Mouse (Mus musculus) brown adipose tissue, adult 24 weeks (tissue): Measurements from ENCODE around the gene Esrrg. TPM values are rescaled to one million over a fixed set of nuclear protein-coding genes. Genes with fewer than 3 reads are reported as not detected.

Experiments
- H3K27ac ChIP-seq: fragments of 200-500 bp; replicated peaks from 2 replicates; pipeline ENCODE4 v1.5.1; 2012; ENCODE audit warnings: low read depth, mild to moderate bottlenecking, low read length
- H3K4me1 ChIP-seq: fragments of 200-500 bp; 2 replicates; pipeline ENCODE4 v1.6.1; 2012; ENCODE audit warnings: low read length, mixed read lengths; ENCODE audit not compliant: control insufficient read depth, insufficient read depth, insufficient read length
- H3K4me3 ChIP-seq: fragments of 200-500 bp; 2 replicates; pipeline ENCODE4 v1.5.1; 2012; ENCODE audit warnings: low read depth, mild to moderate bottlenecking, low read length, moderate library complexity; ENCODE audit not compliant: insufficient read depth
- polyA plus RNA-seq: library from polyadenylated mRNA; stranded (reverse); fragments of >200 nt; gene quantifications from 2 replicates; pipeline ENCODE4 v1.2.4, GENCODE M21; 2012; ENCODE audit not compliant: missing spikeins, insufficient read depth, insufficient read length

The Esrrg gene
- polyA plus RNA-seq, 1 experiment = 12.5 TPM

DNA sequence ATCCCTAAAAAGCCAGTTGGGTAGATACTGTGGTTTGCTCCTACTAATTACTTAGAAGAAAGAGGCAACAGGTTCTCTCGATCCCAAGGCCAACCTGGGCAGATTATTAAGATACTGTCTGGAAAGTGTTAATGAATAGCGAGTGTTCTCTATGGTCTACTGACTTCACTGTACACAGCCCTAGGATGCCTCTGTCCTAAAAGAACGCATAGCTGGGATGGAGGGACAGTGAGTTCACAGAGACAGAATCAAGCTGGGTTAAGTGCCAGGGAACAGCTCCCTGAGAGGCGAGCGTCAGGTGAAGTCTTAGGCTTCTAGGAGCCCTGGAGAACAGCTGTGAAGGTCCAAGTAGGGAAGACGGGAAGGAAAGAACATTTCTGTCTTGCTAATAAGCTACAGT, 450.4 kb downstream of the Esrrg start:
- H3K4me1 ChIP-seq = peaks cover 6% of the 10 kb centered on the region
- H3K27ac ChIP-seq = no peak overlapping the region
- no peak overlapping the region for H3K4me3 ChIP-seq

DNA sequence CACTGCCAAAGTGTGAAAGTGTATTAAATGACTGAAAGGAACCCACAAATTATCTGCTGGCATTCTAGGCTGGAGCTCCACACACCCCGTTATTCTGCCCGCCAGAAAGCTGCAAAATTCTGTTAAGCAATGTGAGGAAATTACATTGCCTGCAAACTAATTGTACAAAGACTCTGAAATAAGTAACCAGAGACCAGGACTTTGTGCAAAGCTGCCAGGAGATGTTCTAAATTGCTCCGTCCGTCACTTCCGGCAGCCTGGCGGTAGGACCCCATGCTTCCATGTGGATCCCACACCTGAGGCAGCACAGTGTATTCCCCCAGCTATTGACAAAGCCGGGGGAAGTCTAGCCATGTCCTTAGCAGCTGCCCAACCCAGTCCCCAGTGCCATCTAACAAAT, 451.9 kb downstream of the Esrrg start:
- Histone ChIP-seq H3K4me1 (peaks cover 6% of the 10 kb centered on the region), H3K4me3 (no peak overlapping the region), H3K27ac (no peak overlapping the region)

DNA sequence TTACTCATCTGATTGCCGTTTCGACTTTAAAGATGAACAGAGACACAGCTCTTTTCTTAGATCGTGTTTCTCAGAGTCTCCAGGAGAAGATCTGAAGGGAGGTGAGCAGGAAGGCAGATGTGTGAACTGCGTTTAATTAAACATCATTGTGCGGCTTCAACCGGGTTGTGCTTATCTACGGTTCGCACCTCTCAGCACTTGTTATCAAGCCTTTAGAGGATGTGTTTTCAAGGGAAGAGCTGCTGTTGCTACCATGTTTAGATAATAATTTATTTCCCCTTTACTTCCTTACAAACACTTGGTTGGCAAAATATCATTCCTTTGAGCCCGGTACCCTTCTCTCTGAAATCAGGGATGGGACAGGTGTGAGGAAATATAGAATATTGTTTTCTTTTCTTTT, 460.2 kb downstream of the Esrrg start:
- Histone ChIP-seq H3K27ac (no peak overlapping the region), H3K4me3 (no peak overlapping the region)

DNA sequence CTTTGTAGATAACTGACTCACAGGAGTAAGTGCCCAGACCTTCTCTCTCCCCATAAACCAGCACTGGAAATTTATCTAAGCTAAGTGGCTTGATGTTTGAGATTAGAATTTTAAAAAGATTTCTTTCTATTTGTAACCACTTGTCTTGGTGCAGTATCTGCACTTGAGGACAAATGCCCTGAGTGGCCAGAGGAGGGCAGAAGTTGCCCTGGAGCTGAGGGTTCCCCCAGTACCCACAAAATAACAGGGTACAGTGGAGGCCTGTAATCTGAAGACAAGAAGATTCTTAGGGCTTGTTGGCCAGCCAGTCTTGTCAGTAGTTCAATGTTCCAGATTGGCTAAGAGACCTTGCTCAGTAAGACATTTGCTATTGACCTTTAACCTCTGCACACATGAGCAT, 461.3 kb downstream of the Esrrg start:
- Histone ChIP-seq H3K27ac (no peak overlapping the region), H3K4me1 (no peaks in the 10 kb centered on the region), H3K4me3 (no peak overlapping the region)

More for the DNA sequence above, 460.2 kb downstream of the Esrrg start:
- no peaks in the 10 kb centered on the region for H3K4me1 ChIP-seq

DNA sequence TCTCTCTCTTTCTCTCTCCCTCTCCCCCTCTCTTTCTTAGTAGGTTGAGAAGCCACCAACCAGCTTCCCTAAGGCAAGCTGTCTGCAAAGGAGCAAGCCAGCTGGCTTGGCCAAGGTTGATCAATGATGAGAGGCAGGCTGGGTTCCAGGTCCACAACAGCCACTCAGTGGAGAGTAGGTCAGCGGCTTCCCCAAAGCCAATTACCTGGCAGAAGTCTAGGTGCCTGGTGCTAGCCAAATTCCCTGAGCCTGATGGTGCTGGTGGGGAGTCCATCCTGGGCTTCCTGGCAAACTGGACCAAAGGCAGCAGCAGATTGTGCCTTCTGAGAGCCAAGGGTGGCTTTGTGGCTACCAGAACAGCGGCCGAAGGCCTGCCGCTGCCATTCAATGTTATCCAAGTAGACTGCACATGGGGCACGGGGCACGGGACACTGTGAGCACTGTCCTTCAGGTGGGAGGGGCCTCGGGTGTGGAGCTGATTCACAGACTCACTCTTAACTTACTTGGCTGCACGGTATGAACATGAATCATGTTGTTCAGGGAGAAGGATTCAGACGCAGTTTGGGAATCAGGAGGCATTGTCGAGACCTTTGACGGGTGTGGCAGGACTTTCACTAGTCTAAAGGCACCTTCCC, 469.1 kb downstream of the Esrrg start:
- H3K4me1 ChIP-seq = no peaks in the 10 kb centered on the region; the same call in 1 of the 2 replicates
- H3K4me3 ChIP-seq = no peak overlapping the region
- peak overlapping the region; percentile 52; the same call in 1 of the 2 replicates for H3K27ac ChIP-seq

DNA sequence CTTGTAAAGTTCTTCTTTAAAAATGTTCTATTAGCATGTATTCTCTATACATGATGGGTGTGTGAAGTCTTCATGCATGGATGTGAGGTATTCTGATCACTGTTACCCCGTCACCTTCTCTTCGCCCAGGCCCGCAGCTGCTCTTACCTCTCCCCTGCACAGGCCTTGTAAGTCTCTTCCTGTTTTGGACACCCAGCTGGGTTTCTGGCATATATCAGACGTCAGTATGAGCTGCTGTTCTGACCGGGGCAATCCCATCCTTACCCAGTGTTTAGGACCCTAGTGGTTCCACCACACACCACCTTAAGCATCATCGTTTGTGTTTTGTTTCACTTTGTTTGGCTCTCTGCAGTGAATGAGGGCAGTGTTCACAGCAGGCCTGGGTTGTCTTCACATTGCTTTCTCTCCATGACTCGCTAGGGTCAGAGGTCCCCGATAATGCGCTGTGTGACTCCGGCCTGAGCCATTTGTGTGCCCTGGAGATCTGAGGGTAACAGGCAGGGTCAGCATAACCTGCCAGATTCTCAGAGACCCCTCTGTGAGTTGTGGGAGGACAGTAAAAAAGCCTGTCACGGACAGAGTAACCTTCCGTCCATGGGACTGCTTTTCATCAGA, 471.8 kb downstream of the Esrrg start:
- no peaks in the 10 kb centered on the region; the same call in 1 of the 2 replicates for H3K4me1 ChIP-seq
- no peak overlapping the region for H3K27ac ChIP-seq
- no peak overlapping the region for H3K4me3 ChIP-seq

DNA sequence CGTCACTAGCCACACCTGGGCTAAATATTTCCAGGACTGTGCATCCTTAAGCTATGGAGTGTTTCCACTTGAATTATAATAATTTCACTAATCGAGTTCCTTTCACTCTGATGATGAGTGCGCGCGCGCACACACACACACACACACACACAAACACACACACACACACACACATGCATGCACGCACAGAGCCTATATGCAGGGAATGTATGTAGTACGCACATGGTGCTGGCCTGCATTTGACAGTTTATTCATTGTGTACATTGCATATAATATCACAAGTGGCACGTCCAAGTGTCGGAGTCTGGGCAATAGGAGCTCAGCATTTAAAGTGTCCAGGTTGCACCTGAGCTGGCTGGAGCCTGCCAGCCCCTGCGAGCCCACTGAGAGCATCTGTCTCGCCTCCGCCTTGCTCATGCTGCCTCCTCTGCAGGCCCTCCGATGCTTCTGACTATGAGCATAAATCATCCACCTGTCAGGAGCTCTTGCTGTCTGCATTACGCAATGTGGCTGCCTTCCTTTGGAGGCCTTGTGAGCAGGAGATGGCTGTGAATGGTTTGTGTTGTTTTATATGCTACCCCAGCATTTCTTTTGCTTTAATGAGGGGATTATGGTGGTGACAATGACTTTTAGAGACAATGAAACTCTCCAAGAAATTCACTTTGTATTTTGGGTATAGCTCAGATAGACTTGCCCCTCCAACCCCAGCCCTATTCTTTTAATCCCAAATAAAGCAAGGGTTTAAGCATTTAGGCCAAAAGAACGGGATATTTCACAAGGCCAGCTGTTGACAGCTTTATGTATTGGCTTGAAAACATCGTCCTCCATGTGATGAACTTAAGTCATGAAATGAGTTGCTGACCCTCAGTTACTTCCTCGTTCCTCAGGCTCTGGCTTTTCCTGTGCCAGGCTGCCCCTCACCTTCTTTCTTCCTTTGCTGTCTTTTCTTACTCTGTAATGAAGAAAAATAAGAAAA, 474.4 kb downstream of the Esrrg start:
- H3K4me1 ChIP-seq = no peaks in the 10 kb centered on the region
- no peak overlapping the region for H3K27ac ChIP-seq

DNA sequence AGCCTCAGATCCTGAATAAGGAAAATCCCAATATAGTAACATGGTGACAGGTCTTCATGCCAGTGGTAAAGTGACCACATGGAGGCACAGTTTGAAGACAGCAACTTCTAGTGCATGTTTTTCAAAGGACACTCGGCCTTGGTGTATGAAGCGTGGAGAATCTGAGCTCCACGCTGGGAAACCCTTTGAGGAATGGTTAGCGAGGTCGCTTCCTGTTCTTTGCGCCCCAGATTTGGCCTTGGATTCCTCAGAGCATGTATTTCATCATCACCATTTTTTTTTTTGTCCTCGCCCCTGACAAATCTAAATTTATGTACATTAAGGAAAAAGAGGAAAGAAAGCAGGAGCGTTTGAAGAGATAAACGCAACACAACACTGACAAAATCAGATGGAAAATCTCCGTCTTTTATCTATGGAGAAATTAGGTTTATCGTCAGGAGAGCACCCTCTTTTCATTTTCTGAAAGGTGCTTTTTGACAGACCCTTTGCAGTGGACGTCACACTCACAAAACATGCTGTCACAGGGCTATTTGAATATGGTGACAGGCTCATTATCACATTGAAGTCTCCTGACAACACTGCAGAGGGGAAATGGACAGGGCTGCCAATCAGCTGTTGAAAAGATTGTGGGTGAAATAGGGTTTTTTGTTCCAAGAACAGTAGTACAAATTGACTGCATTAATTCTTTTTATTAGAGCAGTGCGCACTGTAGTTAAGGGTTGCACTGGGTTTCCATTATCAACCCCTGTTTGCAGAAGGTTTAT, 476.7 kb downstream of the Esrrg start:
- no peak overlapping the region for H3K27ac ChIP-seq
- no peaks in the 10 kb centered on the region for H3K4me1 ChIP-seq
- no peak overlapping the region for H3K4me3 ChIP-seq

More for the DNA sequence above, 474.4 kb downstream of the Esrrg start:
- H3K4me3 ChIP-seq = no peak overlapping the region

DNA sequence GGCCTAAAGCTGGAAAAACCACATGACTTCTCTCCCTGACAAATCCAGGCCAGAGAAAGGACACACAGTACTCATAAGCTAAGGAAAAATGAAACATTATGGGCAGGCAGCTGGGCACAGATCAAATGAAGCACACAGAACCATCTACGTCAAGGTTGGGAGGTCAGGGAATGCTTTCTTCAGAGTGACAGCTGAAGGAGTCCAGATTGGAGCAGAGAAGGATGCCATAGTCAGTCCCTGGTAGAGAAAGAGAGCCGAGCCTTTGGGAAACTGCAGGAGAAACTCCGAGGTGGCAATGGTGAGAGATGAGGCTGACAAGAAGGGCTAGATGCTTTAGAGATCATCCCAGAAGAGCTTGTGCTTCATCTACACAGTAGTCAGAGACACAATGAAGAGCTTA, 485.1 kb downstream of the Esrrg start:
- Histone ChIP-seq H3K4me1 (no peaks in the 10 kb centered on the region), H3K4me3 (no peak overlapping the region), H3K27ac (no peak overlapping the region)

DNA sequence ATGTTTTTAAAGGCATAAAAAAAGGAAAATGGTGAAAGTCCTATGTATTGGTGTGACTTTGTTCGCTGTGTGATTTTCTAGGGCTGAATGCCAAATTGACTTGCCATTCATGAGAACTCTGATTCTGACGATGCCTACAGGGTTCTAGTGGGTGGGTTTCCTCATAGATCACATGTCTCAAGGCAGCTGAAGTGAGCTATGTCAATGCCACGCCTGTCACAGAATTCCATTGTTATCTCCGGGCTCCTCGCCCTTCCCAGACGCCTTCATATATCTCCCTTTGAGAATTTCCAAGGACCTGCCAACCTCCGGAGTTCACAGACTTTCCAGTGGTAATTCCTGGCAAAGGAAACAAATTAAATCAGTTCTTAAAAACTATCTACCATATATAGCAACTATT, 493.2 kb downstream of the Esrrg start:
- Histone ChIP-seq H3K27ac (no peak overlapping the region), H3K4me1 (no peaks in the 10 kb centered on the region), H3K4me3 (no peak overlapping the region)

DNA sequence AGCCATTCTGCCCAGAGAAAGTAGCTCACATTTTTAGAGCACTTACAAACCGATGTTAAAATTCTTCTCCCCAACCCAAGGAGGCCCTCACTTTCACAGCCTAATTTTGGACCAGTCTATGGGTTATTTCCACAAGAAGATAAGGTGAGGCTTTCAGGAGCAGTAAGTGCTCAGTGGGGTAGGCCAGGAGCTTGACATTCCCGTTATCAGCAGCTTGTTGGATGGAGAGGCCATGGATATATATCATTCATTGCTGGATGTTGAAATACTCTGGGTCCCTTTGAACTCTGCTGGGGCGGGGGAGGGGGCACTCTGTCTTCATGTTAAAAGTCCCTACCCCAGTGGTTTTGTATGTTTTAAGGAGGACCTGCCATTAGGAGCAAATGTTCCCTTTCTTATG, 494.6 kb downstream of the Esrrg start:
- no peak overlapping the region for H3K27ac ChIP-seq
- no peak overlapping the region for H3K4me3 ChIP-seq

DNA sequence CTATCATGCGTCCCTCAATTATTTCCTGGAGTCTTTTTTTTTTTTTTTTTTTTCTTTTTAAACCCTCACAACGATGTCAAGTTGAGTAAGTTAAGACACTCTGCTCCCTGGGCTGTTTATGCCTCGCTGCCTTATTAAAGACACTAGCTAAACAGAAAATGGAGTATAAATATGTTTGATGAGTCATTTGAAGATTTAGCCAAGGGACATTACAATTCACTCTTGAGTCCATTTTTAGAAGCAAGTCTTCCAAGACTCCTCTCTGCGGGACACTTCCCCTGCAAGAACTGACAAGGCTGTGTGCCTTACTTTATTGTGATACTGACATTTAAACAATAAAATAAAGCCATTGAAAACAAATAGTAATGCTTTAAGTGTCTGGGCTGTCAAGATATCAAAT, 496.9 kb downstream of the Esrrg start:
- no peak overlapping the region for H3K27ac ChIP-seq
- H3K4me3 ChIP-seq = no peak overlapping the region
- no peaks in the 10 kb centered on the region for H3K4me1 ChIP-seq

More for the DNA sequence above, 494.6 kb downstream of the Esrrg start:
- H3K4me1 ChIP-seq = no peaks in the 10 kb centered on the region

DNA sequence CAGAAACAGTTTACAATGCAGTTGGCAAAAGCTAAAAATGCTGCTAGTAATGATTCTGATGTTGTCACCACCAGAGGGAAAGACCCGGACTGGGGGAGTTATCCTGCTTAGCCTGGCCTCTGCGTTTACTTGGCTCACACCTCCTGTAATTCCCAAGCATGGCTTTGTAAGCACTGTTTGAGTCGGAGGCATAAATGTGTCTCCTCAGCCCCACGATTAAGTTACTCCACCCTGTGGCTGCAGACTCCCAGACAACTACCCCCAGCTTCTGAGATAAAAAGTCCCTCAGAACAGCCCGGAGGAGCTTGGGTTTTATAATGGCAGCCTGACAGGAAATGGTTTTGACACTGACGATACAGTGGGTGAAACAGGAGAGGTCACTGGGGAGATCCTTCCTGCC, 499.4 kb downstream of the Esrrg start:
- H3K4me3 ChIP-seq = no peak overlapping the region
- H3K4me1 ChIP-seq = no peaks in the 10 kb centered on the region
- no peak overlapping the region for H3K27ac ChIP-seq

DNA sequence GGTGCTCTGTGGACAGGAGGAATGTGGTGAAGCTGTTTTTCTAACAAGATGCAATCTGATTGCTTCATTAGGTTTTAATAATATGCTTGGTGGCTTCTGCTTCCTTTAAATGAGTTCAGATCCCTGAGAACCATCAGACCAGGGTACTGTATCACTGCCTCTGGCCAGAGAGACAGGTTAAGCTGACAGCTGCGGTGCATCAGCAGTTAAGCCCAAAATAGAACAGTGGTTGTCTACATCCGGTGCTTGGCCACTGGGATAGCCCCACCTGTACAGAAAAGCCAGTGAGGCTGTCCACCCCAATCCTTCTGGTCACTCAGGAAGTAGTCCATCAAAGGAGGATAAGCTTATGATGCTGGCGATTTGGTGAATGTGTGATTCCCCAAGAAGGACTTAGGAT, 503.0 kb downstream of the Esrrg start:
- H3K27ac ChIP-seq = no peak overlapping the region
- H3K4me3 ChIP-seq = no peak overlapping the region
- H3K4me1 ChIP-seq = no peaks in the 10 kb centered on the region

DNA sequence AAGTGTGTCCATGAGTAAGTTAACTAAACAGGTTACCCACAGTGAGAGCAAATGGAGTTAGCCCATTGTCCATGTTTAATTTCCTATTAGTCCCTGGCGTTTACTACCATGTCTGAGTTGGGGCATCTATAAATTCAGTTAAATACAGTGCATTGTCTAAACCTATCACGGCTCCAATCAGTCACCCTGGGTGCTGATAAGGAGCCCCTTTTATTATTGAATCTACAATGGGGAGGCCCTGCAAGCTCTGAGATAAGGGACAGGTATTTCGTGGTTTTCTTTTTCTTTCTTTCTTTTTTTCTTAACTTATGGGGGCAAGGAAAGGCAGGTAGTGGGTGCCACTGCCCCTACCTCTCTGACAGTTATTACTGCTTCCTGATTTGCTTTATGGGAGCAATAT, 504.6 kb downstream of the Esrrg start:
- Histone ChIP-seq H3K4me3 (no peak overlapping the region), H3K27ac (no peak overlapping the region), H3K4me1 (no peaks in the 10 kb centered on the region)
